Mouse (Mus musculus) bone marrow macrophage, adult 2 months (primary cell): ENCODE results near the gene Gm19426.

Source experiments
- CTCF ChIP-seq: IDR thresholded peaks from 2 replicates; pipeline ENCODE4 v1.5.1; 2012; ENCODE audit warnings: low read depth, mild to moderate bottlenecking, low read length, moderate library complexity
- POLR2A ChIP-seq: IDR thresholded peaks from 2 replicates; pipeline ENCODE4 v1.6.1; 2012; ENCODE audit warnings: mild to moderate bottlenecking, low read depth, low read length, borderline replicate concordance

DNA sequence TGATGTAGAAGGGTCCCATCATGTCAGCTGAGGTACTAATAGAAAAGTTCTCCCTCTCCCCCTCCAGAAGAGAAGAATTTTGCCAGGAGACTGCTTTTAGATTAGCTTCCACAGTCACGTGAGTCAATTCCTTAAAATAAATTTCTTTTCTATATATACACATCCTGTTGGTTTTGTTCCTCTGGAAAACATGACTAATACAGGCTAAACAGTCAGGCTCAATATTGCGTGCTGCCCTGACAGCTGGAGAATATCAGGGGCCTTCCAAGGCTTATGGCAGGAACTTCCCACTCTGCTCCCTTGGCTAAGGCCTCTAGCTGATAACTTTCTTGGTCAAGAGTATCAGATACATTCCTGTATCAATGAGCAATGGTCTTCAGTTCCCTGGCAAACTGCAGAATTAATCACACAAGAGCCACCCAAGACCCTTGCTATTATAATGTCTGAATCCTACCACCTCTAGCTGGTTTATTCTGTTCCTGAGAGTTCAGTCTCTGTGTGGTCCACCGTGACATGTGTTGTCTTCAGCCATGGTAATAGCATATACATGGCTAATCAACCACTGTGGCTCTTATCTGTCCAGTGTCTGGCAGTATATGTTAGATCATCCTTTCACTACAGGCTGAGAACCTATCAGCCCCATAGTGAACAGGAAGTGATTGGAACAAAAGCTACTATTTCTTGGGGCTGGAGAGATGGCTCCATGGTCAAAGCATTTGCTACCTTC is 40.5 kb upstream of the Gm19426 start:
- TF ChIP-seq POLR2A (no peak), CTCF (no peak)
